Mouse (Mus musculus): ENCODE data around the gene Uggt2. TPM values are rescaled to one million over a fixed set of nuclear protein-coding genes. Genes with fewer than 3 reads are reported as not detected.

Uggt2 gene
- total and polyA plus RNA-seq, 2 experiments from 2014 or later, result 13.2 to 28.0 TPM

GRCm38 (mm10) chr14:118948841-118949240 is 150.4 kb downstream of the Uggt2 start:
- TF ChIP-seq CTCF (IDR thresholded peaks at IDR 0.05; ENCODE audit: low read depth), result no peak
- no peak for ATAC-seq
- Histone ChIP-seq H3K9me3 (ENCODE audit: low read length) (no peaks in the 10 kb centered on the region), H3K27me3 (ENCODE audit: insufficient read depth, low read length) (no peaks in the 10 kb centered on the region), H3K9ac (replicated peaks; ENCODE audit: low read length) (no peak overlapping the region), H3K36me3 (ENCODE audit: insufficient read depth, low read length) (no peaks in the 10 kb centered on the region), H3K4me2 (ENCODE audit: low read depth, low read length) (no peak overlapping the region), H3K4me3 (ENCODE audit: low read length) (no peak overlapping the region), H3K4me1 (ENCODE audit: insufficient read depth, low read length) (no peaks in the 10 kb centered on the region), H3K27ac (no peak overlapping the region)
- no peak for DNase-seq (ENCODE audit: low spot score)
- WGBS, result 86% methylated on average over 1 of the region's 1 CpGs

- ATAC-seq (no peak), DNase-seq (ENCODE audit: low spot score) (no peak)
- WGBS, result 89% methylated on average over 2 of the region's 2 CpGs
Measured at GRCm38 (mm10) chr14:118944702-118945101, 154.5 kb downstream of the Uggt2 start.

GRCm38 (mm10) chr14:118942076-118942475 is 157.2 kb downstream of the Uggt2 start:
- 45% methylated on average over 12 of the region's 12 CpGs for WGBS

More at GRCm38 (mm10) chr14:118944702-118945101, 154.5 kb downstream of the Uggt2 start:
- H3K27me3 ChIP-seq (ENCODE audit: insufficient read depth, low read length), result no peaks in the 10 kb centered on the region
- TF ChIP-seq CTCF (IDR thresholded peaks at IDR 0.05; ENCODE audit: low read depth), result no peak
- H3K9me3 ChIP-seq (ENCODE audit: low read length), result no peaks in the 10 kb centered on the region
- no peak overlapping the region for H3K4me2 ChIP-seq (ENCODE audit: low read depth, low read length)
- no peak overlapping the region for H3K9ac ChIP-seq (replicated peaks; ENCODE audit: low read length)
- H3K4me3 ChIP-seq (ENCODE audit: low read length), result no peak overlapping the region
- no peaks in the 10 kb centered on the region for H3K36me3 ChIP-seq (ENCODE audit: insufficient read depth, low read length)
- H3K27ac ChIP-seq, result no peak overlapping the region
- no peaks in the 10 kb centered on the region for H3K4me1 ChIP-seq (ENCODE audit: insufficient read depth, low read length)

GRCm38 (mm10) chr14:118940796-118941495 is 158.3 kb downstream of the Uggt2 start:
- Histone ChIP-seq H3K27me3 (ENCODE audit: insufficient read depth, low read length) (no peaks in the 10 kb centered on the region), H3K9me3 (ENCODE audit: low read length) (no peaks in the 10 kb centered on the region), H3K9ac (replicated peaks; ENCODE audit: low read length) (no peak overlapping the region), H3K27ac (no peak overlapping the region), H3K4me1 (ENCODE audit: insufficient read depth, low read length) (peaks cover 10% of the 10 kb centered on the region), H3K36me3 (ENCODE audit: insufficient read depth, low read length) (no peaks in the 10 kb centered on the region), H3K4me3 (ENCODE audit: low read length) (no peak overlapping the region), H3K4me2 (ENCODE audit: low read depth, low read length) (no peak overlapping the region)
- TF ChIP-seq CTCF (IDR thresholded peaks at IDR 0.05; ENCODE audit: low read depth), result no peak
- WGBS, result 79% methylated on average over 4 of the region's 4 CpGs
- DNase-seq (ENCODE audit: low spot score) (no peak), ATAC-seq (no peak)

More at GRCm38 (mm10) chr14:118942076-118942475, 157.2 kb downstream of the Uggt2 start:
- H3K27me3 ChIP-seq (ENCODE audit: insufficient read depth, low read length), result no peaks in the 10 kb centered on the region
- H3K36me3 ChIP-seq (ENCODE audit: insufficient read depth, low read length), result no peaks in the 10 kb centered on the region
- no peak for TF ChIP-seq CTCF (IDR thresholded peaks at IDR 0.05; ENCODE audit: low read depth)
- ATAC-seq (no peak), DNase-seq (ENCODE audit: low spot score) (no peak)
- H3K4me2 ChIP-seq (ENCODE audit: low read depth, low read length), result no peak overlapping the region
- peaks cover 7% of the 10 kb centered on the region; the same call in 1 of the 2 replicates for H3K4me1 ChIP-seq (ENCODE audit: insufficient read depth, low read length)
- no peak overlapping the region for H3K9ac ChIP-seq (replicated peaks; ENCODE audit: low read length)
- no peak overlapping the region for H3K27ac ChIP-seq
- no peak overlapping the region for H3K4me3 ChIP-seq (ENCODE audit: low read length)
- no peaks in the 10 kb centered on the region for H3K9me3 ChIP-seq (ENCODE audit: low read length)

GRCm38 (mm10) chr14:118938551-118938950 is 160.7 kb downstream of the Uggt2 start:
- H3K27ac ChIP-seq, result peak overlapping the region; percentile 86
- WGBS, result 2% methylated on average over 7 of the region's 7 CpGs
- peak overlapping the region; percentile 64 for H3K4me2 ChIP-seq (ENCODE audit: low read depth, low read length)
- TF ChIP-seq CTCF (IDR thresholded peaks at IDR 0.05; ENCODE audit: low read depth), result no peak
- peak; percentile 44 for DNase-seq (ENCODE audit: low spot score)
- ATAC-seq, result no peak
- H3K4me3 ChIP-seq (ENCODE audit: low read length), result peak overlapping the region; percentile 98
- H3K27me3 ChIP-seq (ENCODE audit: insufficient read depth, low read length), result no peaks in the 10 kb centered on the region
- H3K4me1 ChIP-seq (ENCODE audit: insufficient read depth, low read length), result peaks cover 10% of the 10 kb centered on the region
- no peaks in the 10 kb centered on the region for H3K36me3 ChIP-seq (ENCODE audit: insufficient read depth, low read length)
- H3K9ac ChIP-seq (replicated peaks; ENCODE audit: low read length), result peak overlapping the region; percentile 95
- no peaks in the 10 kb centered on the region for H3K9me3 ChIP-seq (ENCODE audit: low read length)

GRCm38 (mm10) chr14:118937533-118938492 is 161.4 kb downstream of the Uggt2 start, which contains the start of gene Dnajc3:
Gene Dnajc3, plus strand, starts transcription at chr14:118937976.
- Histone ChIP-seq H3K9ac (replicated peaks; ENCODE audit: low read length) (peak within 1 kb of the TSS; percentile 95), H3K4me2 (ENCODE audit: low read depth, low read length) (peak within 1 kb of the TSS; percentile 79), H3K36me3 (ENCODE audit: insufficient read depth, low read length) (no peaks in the 10 kb centered on the region), H3K27ac (peak within 1 kb of the TSS; percentile 86), H3K4me1 (ENCODE audit: insufficient read depth, low read length) (peaks cover 10% of the 10 kb centered on the region), H3K9me3 (ENCODE audit: low read length) (no peaks in the 10 kb centered on the region), H3K4me3 (ENCODE audit: low read length) (peak within 1 kb of the TSS; percentile 98), H3K27me3 (ENCODE audit: insufficient read depth, low read length) (no peaks in the 10 kb centered on the region)
- TF ChIP-seq CTCF (IDR thresholded peaks at IDR 0.05; ENCODE audit: low read depth), result no peak
- ATAC-seq (peak; percentile 100), DNase-seq (ENCODE audit: low spot score) (peak; percentile 99)
- WGBS, result under 1% methylated on average over 106 of the region's 124 CpGs

Measured in hindbrain, postnatal 0 days (tissue).